Comparison of ENCODE assay signal across 24 mouse cellular contexts in genomic region chr9:93170071-93170470, GRCm38 (mm10).
DNase-seq lines count a peak whose midpoint lies in the region; ATAC-seq and TF ChIP-seq lines count a peak whose summit lies in the region.
"Had no signal": no experiment of that assay in that cellular context is flagged by ENCODE, and none has a peak within 500 bp of the region (broad histone marks: within the 10 kb centered on the region; RNA-seq: fewer than 3 reads in every experiment).

No protein-coding gene starts in this region.

- intact Hi-C loops in left cerebral cortex, postnatal 14 days (cut with DNase I), result no loop called here

- no peak overlapping the region for H3K27ac ChIP-seq in intestine, postnatal 0 days (ENCODE audit: low read depth, low read length)
- H3K27ac ChIP-seq: kidney, embryonic 15.5 days; limb, embryonic 12.5 days; liver, embryonic 14.5 days; lung, embryonic 15.5 days; midbrain, embryonic 12.5 days; neural tube, embryonic 12.5 days had no signal

- no peaks in the 10 kb centered on the region for H3K4me1 ChIP-seq in intestine, postnatal 0 days (replicated peaks; ENCODE audit: control insufficient read depth, insufficient read depth, low read length)
- H3K4me1 ChIP-seq: kidney, embryonic 15.5 days; limb, embryonic 12.5 days; lung, embryonic 15.5 days; midbrain, embryonic 12.5 days; neural tube, embryonic 12.5 days had no signal

- no peaks in the 10 kb centered on the region for H3K36me3 ChIP-seq in intestine, postnatal 0 days (ENCODE audit: control insufficient read depth, insufficient read depth)
- H3K36me3 ChIP-seq: kidney, embryonic 15.5 days; limb, embryonic 12.5 days; lung, embryonic 15.5 days; midbrain, embryonic 12.5 days; neural tube, embryonic 12.5 days had no signal

- DNase-seq in layer of hippocampus, adult 18-20 months (ENCODE audit: low spot score in 2 of 2), result peak; percentile 5 to 39
- DNase-seq in layer of hippocampus, postnatal 25 days (ENCODE audit: extremely low spot score in 1 of 2, low spot score in 1 of 2), result no peak
- peak; percentile 26 to 41 for DNase-seq in frontal cortex, postnatal 14 days (ENCODE audit: low spot score in 2 of 2)
- peak; percentile 56 to 87 for DNase-seq in left cerebral cortex, postnatal 14 days (ENCODE audit: low spot score in 2 of 2)
- DNase-seq in right cerebral cortex, postnatal 36 days (ENCODE audit: low spot score in 2 of 2), result peak; percentile 34 to 76
- no peak for DNase-seq in liver
- no peak for DNase-seq in gastrocnemius, postnatal 4 days (ENCODE audit: low spot score in 2 of 2)
- DNase-seq: adrenal gland, postnatal 14 days; cerebellum, adult 11-12 months; cerebellum, postnatal 14 days; forebrain, postnatal 0 days; gastrocnemius, postnatal 25 days; thymus, postnatal 14 days had no signal

- H3K9me3 ChIP-seq in intestine, postnatal 0 days (ENCODE audit: control insufficient read depth), result no peaks in the 10 kb centered on the region
- H3K9me3 ChIP-seq: kidney, embryonic 15.5 days; limb, embryonic 12.5 days; lung, embryonic 15.5 days; midbrain, embryonic 12.5 days; neural tube, embryonic 12.5 days had no signal

- no peak for TF ChIP-seq CTCF in intestine, postnatal 0 days (IDR thresholded peaks at IDR 0.05; ENCODE audit: low read depth)

- H3K4me3 ChIP-seq in intestine, postnatal 0 days (ENCODE audit: low read depth, low read length), result no peak overlapping the region
- H3K4me3 ChIP-seq: kidney, embryonic 15.5 days; limb, embryonic 12.5 days; lung, embryonic 15.5 days; midbrain, embryonic 12.5 days; neural tube, embryonic 12.5 days had no signal

- H3K4me2 ChIP-seq in intestine, postnatal 0 days (replicated peaks; ENCODE audit: low read depth), result no peak overlapping the region
- H3K4me2 ChIP-seq: kidney, embryonic 15.5 days; limb, embryonic 12.5 days; lung, embryonic 15.5 days; midbrain, embryonic 12.5 days; neural tube, embryonic 12.5 days had no signal

- ATAC-seq in intestine, postnatal 0 days, result no peak
- ATAC-seq: activated CD4-positive, CD25-positive, alpha-beta regulatory T cell, adult 4 months; CD4-positive, CD25-positive, alpha-beta regulatory T cell, adult 4 months; forebrain, postnatal 0 days; hindbrain, embryonic 16.5 days; intestine, embryonic 16.5 days had no signal

- H3K27me3 ChIP-seq in intestine, postnatal 0 days (replicated peaks; ENCODE audit: control insufficient read depth, insufficient read depth, low read length), result no peaks in the 10 kb centered on the region
- H3K27me3 ChIP-seq: kidney, embryonic 15.5 days; limb, embryonic 12.5 days; lung, embryonic 15.5 days; midbrain, embryonic 12.5 days; neural tube, embryonic 12.5 days had no signal

- H3K9ac ChIP-seq in intestine, postnatal 0 days (ENCODE audit: low read depth, low read length), result no peak overlapping the region
- H3K9ac ChIP-seq: forebrain, postnatal 0 days; kidney, embryonic 15.5 days; limb, embryonic 12.5 days; liver, embryonic 14.5 days; lung, embryonic 15.5 days; midbrain, embryonic 12.5 days; neural tube, embryonic 12.5 days had no signal

Comparison
In these comparisons a context has a peak if more than half of its experiments do, and no peak if none do; other contexts are left out.
1. DNase-seq: peak in layer of hippocampus, adult 18-20 months (2 of 2), frontal cortex, postnatal 14 days (2 of 2), left cerebral cortex, postnatal 14 days (2 of 2) and right cerebral cortex, postnatal 36 days (2 of 2); none in layer of hippocampus, postnatal 25 days (0 of 2), liver (single experiment) and gastrocnemius, postnatal 4 days (0 of 2).